Mouse (Mus musculus): ENCODE data around the gene Plcb4.

GRCm38 (mm10) chr2:136012759-136013158 lies 353.9 kb downstream of the Plcb4 start:
- no peak for TF ChIP-seq KAT2A (IDR thresholded peaks at IDR 0.05; ENCODE audit: insufficient replicate concordance, low read length)
- no peak for TF ChIP-seq NRF1 (IDR thresholded peaks at IDR 0.05; ENCODE audit: low read depth, low read length)
- no peak for TF ChIP-seq SIN3A (IDR thresholded peaks at IDR 0.05; ENCODE audit: low read length)
- TF ChIP-seq CTCF (conservative IDR thresholded peaks at IDR 0.05 in 1 of 2, IDR thresholded peaks at IDR 0.05 in 1 of 2; ENCODE audit: low read depth in 2 of 2, low read length in 2 of 2) = no peak
- TF ChIP-seq CHD2 (IDR thresholded peaks at IDR 0.05; ENCODE audit: low read length) = no peak
- no peak for TF ChIP-seq TBP (conservative IDR thresholded peaks at IDR 0.05; ENCODE audit: low read depth, low read length)
- no peak for TF ChIP-seq POLR2A (IDR thresholded peaks at IDR 0.05; ENCODE audit: low read depth, low read length)
- TF ChIP-seq HCFC1 (IDR thresholded peaks at IDR 0.05; ENCODE audit: low read depth, low read length) = no peak
- TF ChIP-seq ZC3H11A (IDR thresholded peaks at IDR 0.05; ENCODE audit: low read depth, low read length) = no peak
- no peak for TF ChIP-seq MYC (IDR thresholded peaks at IDR 0.05; ENCODE audit: low read depth, low read length)
- TF ChIP-seq ZMIZ1 (IDR thresholded peaks at IDR 0.05; ENCODE audit: low read depth, low read length) = no peak
- no peak for TF ChIP-seq POLR2AphosphoS2 (IDR thresholded peaks at IDR 0.05; ENCODE audit: low read depth, low read length)
- TF ChIP-seq MAFK (IDR thresholded peaks at IDR 0.05; ENCODE audit: insufficient replicate concordance, low read length) = no peak
- no peak for TF ChIP-seq SMC3 (IDR thresholded peaks at IDR 0.05; ENCODE audit: low read depth, low read length)

Data from CH12.LX (cell line).